Mouse (Mus musculus) erythroblast, embryonic 14.5 days (primary cell): ENCODE data around the gene Dusp14.

Source experiments
- GATA1 ChIP-seq: IDR thresholded peaks from 2 replicates; pipeline ENCODE4 v1.6.1; 2012; ENCODE audit warnings: low read length, inconsistent platforms, mixed read lengths
- TAL1 ChIP-seq: IDR thresholded peaks from 3 replicates; pipeline ENCODE4 v1.6.1; 2012; ENCODE audit warnings: low read length, inconsistent platforms, mixed read lengths

DNA sequence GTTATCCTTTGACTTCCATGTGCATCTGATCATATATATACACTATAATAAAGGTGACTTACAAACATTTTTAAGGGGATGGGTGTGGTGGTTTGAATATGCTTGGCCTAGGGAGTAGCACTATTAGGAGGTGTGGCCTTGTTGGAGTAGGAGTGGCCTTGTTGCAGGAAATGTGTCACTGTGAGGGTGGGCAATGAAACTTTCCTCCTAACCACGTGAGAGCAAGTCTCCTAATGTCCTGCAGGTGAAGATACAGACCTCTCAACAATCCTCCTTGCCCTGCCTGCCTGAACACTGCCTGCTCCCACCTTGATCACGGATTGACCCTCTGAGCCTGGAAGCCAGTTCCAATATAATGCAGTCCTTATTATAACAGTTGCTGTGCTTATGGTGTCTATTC lies 38.1 kb upstream of the Dusp14 start:
- TF ChIP-seq TAL1 = no peak
- no peak for TF ChIP-seq GATA1
